Mouse (Mus musculus) thymus, postnatal 0 days (tissue): ENCODE measurements around the gene Plch2. TPM values are rescaled to one million over a fixed set of nuclear protein-coding genes. Genes with fewer than 3 reads are reported as not detected.

Source experiments
- DNase-seq: peaks from one replicate; pipeline ENCODE4 v3.0.0-alpha.2; 2015; ENCODE audit warnings: low spot score
- polyA plus RNA-seq: library from polyadenylated mRNA; unstranded; fragments of >200 nt; fragmentation: Nextera tagmentation; extraction: Ambion mirVana; gene quantifications from 2 replicates; pipeline ENCODE4 v1.2.1, GENCODE M21; 2015

Plch2 gene
- polyA plus RNA-seq, 1 experiment from 2014 or later = 0.74 TPM

DNA sequence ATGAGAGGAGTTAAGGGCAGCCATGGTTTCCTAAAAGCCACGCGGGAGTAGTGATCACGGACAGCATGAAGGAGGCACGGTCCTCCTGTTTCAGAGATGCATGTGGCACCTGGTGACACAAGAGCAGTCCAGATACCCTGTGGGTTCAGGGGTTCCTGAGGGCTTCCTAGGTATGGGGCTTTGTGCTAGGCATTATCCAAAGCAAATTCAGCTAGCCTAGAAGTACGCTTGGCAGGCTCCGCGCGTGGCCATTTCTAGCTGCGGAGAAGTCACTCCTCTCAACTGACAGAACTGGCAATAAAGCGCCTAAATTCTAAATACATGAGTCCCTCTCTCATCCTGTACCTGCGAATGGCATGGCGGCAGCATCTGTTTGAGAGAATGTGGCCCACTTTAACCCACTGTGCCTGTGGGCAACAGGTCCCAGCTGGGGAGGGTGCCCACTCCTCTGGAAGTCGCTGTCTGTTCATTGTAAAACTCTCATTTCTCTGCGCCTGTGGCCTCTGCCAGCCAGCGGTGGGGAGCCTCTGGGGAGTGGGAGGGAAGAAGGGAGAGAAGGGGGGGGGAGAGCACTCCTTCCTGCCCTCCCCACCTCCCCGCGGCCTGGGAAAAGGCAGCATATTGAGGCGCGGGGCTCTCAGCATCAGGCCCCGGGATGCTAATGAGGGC, 96.4 kb downstream of the Plch2 start:
- no peak for DNase-seq

DNA sequence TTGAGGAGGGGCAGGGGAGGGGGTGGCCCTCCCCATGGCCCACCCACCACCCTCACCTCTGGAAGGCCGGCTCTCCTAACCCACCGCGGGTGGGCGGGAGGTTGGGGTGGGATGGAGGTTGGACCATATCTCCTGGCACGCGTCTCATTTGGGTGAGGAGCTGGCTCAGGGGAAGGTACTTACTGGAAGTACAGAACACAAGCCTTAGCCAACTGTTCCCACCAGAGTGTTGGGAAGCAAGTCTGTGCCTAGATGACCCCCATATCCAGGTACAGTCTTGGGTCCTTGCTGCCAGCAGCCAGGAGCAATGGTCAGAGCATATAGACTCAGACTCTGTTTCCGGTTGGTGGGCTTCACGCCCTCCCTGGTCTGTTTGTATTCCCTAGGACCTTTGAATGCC, 98.0 kb downstream of the Plch2 start:
- no peak for DNase-seq

DNA sequence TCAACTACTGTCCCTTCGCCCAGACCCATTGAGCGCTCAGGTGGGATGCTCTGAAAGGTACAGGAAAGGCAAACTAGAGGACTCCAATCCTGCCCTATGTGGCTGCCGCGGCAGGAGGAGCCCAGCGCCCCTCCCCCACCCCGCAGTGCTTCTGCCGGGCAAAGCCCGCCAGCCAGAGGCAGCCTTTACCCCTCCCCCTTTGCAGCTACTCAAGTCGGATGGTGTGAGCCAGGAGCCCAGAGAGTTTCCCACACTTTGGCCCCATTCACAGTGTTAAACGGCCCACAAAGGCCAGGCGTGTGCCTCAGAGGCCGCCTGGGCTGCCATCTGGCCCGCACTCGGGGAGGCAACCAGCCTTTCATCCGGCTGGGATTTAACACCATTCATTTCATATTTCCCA, 98.4 kb downstream of the Plch2 start:
- peak; percentile 33 for DNase-seq

DNA sequence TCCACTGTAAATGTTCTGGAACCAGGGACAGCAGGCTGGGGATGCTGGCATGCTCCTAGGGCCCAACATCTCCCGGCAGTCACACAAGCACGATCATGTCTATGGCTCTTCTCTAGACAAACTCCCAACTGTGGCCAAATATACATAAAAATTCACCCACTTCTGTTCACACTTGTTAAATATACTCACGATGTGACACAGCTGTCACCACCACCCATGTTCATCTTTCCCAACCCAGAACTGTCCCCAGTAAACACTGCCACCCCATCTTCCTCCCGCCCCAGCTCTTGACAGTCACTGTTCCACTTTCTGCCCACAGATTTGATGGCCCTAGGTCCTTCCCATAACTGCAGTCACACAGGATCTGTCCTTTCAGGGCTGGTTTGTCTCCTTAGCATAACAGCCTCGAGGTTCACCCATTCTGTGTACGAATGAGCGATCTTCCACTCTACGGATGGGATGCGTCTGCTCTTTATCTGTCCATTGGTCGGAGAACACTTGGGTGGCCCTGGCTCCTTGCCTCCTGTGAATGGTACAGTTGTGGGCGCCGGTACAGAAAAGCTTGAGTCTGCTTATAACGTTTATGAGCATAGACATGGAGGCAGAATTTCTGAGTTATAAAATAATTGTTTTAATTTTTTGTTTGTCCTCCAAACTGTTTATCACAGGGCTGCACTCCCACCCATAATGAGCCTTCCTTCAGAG, 99.1 kb downstream of the Plch2 start:
- no peak for DNase-seq

DNA sequence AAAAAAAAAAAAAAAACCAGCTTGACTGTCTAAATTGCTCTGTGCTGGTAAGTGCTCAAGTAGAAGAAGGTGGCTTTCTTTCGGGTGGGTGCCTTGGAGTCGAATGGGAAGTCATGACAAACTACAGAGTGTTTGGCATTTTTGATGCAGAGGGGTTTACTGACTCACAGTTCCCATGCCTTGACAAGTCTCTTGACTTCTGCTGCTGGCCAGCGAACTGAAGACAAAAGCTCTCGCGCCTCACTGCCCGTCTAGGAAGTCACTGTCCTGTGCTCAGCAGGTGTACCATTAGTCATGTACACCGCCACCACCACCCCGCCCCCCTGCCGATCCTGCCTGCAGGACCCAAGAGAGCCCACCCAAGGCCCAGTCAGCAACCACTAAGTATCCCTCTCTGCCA, 100.0 kb downstream of the Plch2 start:
- no peak for DNase-seq

DNA sequence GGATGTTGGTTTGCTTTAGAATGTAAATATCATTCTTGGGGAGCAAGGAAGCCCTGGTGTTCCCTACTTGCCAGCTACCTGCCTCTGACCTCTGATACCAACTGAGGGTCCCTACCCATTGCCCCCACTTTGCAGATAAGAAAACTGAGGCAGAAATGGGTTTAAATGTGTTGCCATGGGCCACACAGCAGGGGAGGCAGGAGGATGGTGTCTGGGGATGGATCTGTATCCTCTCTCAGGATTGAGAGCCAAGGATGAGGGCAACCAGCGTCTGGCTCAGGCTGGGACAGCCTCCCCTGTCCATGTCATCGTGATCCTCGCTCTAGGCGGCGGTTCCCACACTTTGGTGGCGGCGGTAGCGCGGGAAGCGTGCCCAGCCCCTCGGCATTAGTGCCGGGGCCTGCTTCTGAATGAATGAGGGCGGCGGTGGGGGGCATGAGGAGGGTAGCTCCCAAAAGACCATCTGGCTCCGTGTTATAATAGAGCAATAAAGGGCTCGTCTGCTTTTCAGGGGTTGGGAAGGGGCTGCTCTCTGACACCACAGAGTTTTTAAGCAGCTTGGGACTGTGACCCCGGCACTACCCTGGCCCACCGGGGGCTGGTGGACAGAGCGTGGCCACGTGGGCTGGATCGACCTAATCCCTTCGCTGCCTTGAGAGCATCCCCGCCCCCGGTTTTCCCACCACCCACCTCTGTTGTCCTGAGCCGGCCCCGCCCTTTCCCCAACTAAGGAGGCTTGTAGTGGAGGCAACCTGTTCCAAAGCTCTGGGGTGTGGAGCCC, 103.9 kb downstream of the Plch2 start:
- DNase-seq = no peak

DNA sequence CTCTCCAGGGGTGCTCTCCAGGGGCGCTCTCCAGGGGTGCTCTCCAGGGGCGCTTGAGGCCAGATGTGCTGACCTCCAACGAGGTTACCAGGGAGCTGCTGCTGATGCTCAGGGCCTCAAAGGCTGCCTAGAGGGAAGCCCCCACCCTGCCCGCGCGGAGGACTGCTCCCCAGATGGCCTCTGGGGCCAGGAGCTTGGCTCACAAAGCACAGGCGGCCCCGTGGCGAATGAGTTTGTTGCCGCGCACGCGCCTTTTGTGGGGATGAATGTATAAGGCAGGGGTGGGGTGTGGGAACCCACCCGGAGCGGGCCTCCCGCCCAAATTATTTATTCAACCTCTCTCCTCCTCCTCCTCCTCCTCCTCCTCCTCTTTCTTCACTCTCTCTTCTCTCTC, 107.0 kb downstream of the Plch2 start:
- DNase-seq = no peak

DNA sequence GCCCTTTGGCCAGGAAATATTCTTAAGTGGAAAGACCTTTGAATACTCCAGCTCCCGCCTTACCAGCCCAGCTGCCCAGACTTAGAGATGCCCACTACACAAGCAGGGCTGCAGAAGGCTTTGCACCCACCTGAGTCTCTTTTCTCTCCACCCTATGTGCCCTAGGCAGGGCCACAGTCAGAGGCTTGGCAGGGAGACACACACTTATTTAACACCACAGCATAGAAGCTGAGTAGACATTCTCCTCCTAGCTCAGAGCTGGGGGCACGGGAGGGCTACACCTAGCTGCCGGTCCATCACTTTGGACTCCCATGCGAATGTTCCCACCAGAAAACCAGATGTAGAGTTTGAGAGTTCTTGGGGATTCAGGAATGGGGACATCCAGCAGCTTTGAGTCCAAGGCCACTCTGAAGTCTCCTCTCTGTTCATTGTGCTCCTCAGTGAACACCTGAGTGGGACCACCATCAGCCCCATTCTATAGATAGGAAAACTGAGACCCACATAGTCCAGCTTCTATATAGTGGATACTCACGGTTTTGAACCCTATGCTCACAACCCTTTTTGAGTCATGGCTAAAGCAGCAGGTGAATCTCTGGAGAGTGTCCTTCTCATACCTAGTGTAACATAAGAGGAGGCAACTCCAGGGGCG, 107.5 kb downstream of the Plch2 start:
- no peak for DNase-seq

DNA sequence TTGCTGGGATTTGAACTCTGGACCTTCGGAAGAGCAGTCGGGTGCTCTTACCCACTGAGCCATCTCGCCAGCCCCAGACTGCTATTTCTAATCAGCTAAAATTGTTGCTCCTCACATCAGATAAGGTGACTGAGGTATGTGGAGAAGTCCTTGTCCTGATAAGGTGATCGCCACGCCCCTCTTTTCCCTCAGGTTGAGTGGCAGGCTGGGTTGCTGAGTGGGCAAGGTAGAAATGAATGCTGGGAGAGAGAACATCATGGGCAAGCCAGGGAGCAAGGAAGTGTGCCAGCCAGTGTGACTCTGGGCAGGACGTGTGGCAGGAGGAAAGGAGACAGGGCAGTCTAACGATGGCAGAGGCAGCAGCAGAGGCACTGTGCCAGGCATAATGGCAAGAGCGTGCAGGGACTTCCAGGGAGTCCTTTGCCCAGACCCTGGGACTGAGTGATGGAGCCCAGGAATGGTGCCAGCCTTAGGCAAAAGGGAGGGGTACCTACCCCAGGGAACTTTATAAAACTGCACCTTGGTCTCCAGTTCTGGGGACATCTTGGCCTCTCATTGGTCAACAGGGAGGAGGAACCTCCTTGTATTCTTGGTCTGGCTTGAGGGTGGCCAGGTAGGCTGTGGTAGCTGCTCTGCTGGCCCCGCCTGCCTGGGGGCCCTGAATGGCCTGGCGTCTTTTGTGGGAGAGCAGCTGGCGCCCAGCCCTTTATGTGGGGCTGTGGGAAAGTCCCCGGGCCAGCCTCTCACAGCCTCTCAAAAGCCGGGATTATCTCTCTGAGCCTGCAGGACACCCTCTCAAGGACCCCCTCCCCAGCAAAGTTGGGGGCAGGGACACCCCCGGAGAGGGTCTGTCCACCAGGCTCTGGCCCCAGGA, 108.3 kb downstream of the Plch2 start:
- DNase-seq = no peak

DNA sequence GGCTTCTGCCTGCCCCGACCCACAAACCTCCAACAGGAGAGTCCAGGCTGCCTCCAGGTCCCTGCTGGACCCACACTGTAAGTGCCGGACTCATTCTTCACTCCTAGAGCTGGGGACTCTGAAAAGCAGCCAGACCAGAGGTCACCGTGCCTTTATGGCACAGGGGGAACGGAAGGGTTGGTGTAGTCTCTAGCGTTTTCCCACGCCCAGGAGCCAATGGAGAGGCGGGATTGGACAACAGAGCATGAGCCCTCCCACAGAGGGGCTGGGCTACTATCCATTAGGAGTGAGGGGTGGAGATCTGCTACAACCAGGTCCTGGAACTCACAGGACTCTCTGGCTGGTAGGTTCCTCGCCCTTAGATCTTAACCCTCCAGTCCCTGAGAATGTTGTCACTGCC, 110.3 kb downstream of the Plch2 start:
- DNase-seq = no peak

DNA sequence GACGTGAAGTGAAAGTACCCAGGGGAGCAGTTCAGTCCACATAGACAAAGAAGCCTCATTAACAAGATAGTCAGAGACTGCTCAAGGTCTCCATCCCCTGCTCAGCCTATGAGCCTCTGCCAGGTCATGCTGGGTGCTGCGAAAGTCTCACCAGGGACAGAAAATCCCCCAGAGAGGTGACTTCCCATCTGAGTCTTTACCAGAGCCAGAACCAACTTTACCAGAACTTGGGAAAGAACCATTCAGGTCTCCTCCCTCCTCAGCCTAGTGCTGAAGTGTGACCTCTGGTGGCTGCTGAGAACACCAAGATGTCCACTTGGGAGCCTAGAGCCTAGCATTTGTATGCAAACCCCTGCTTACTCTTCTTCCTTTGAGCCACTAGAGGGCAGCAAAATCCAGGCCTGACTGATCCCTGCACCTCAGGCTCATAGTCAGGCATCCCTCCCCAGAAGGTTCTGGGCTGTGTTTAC, 112.4 kb downstream of the Plch2 start:
- peak; percentile 91 for DNase-seq

DNA sequence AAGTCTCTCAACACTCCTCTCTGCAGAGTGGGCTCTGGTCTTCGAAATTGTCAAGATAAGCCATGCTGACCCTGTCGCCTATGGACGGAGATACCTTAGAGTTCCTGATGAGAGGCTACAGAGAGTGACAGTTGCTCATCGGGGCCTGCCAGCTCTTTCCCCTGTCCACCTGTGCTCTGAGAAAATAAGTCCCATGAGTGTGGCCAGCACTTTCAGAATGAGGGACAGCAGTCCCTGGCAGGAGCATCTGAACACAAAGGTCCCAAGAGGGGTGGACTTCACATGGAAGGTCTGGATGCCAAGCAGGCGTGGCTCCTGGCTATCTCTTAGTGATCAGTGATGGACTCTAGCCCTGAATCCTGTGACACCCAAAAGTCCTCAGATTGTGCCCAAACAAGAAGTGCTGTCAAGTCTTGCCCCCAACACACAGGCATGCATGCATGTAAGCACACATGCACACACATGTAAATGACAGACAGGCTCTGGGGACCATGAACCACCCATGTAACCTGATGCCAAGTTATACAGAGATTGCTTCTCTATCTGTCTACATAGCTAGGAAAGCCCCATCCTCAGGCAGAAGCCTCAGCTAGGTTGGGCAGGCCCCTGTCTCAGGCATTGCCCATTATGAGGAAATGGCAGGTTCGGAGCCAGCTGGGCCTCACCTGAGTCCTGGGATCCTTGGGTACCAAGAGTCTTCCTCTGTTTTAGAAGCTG, 113.1 kb downstream of the Plch2 start:
- no peak for DNase-seq

DNA sequence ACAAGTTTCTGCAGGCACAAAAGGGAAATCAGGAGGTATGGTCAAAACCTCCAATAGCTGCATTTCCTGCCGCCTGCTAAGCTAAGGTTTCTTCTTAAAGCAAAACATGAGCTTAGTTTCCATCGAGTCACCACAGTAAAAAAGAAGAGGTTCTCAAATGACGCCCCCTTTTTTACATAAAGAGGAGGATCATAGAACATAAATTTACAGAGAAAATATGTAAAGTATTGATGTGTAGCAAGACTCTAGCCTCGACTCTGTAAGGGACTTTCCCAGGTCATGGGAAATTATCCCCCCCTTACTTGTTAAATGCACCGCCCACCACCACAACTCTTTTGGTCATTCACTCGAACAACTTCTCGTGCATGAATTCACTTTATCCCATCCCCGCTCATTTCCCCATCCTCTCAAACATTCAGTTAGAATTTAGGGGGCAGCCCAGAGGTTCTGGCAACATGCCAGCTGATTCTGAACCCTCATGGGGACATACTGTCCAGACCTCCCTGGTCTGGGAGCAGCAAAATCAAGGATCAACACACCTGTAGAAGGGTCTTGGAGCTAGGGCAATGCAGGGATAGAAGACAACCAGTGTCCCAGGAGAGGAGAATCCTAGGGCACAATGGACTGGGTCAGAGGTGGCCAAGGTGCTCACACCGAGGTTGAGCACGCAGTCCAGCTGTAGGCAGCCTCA, 113.8 kb downstream of the Plch2 start:
- DNase-seq = no peak

DNA sequence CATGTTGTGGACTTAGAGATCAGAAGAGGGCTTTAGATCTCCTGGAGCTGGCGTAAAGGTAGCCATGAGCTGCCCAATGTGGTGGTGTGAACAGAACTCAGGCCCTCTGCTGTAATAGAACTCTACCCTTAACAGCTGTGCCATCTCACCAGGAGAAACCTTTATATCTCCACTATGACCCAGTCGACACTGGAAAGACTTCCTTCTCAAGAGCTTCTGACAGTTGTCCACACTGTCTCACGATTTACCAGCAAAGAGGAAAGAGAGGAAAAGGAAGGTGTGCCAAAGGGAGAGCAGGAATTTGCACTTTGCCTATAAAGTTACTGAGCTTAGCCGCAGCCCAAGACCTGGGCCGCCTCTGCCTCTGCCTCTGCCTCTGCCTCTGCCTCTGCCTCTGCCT, 114.8 kb downstream of the Plch2 start:
- DNase-seq = no peak

DNA sequence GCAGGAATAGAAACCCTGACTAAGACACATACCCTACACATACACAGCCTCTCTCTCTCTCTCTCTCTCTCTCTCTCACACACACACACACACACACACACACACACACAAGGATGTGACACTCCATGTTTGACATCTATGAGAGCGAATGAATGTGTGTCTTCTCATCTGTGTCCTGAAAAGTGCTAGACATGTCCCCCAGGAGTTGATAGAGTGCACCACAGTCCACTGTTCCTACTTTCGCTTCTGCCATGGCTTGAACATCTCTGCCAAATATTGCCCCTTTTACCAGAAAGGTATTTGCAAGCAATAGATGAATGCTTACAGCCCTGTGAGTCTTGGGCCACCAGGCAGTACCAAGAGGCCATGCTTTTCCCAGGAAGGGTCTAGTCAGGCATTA, 116.4 kb downstream of the Plch2 start:
- DNase-seq = no peak

DNA sequence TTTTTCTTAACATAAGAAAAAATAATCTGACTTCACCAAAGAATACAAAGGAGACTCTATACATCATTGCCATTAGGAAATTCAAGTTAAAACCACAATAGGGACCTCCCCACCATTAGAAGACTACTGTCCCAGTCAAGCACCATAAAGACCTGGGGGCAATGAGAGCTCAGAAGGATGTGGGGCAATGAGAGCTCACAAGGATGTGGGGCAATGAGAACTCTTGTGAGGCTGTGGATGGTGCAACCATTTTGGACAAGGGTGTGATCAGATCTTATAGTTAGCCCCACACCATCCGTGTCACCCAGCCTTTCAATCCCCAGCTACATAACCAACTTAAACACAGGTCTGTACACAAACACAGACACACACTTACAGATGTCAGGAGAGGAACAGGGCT, 118.8 kb downstream of the Plch2 start:
- no peak for DNase-seq

DNA sequence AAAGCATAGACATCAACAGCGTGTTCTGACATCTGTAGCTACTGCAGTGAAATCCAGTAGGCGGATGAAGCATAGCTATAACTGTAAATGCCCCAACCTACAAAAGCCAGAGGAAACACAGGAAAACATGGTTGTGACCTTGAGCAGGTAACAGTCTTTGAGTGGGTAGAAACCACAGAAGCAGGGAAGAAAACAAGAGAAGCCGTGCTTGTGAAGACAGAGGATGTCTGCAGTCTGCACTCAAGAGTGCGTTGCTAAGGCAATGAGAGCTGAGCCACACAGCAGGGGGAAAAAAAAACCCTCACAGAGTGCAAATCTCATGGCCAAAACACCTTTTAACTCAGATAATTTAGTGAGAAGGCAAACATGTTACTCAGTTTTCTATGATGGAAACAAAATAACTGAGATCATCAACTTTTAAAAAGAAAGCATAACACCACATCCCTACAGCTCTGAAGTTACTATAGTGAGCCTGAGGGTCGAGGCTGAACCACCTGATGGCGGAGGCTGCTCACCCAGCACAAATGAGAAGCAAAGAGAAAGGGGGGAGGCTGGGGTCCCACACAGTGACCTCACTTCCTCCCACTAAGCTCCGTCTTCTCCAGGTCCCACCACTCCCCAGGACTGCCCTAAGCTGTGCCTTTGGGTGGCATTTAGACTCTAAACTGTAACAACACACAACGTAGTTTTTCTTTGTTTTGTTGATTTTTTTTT, 119.9 kb downstream of the Plch2 start:
- DNase-seq = peak; percentile 79

DNA sequence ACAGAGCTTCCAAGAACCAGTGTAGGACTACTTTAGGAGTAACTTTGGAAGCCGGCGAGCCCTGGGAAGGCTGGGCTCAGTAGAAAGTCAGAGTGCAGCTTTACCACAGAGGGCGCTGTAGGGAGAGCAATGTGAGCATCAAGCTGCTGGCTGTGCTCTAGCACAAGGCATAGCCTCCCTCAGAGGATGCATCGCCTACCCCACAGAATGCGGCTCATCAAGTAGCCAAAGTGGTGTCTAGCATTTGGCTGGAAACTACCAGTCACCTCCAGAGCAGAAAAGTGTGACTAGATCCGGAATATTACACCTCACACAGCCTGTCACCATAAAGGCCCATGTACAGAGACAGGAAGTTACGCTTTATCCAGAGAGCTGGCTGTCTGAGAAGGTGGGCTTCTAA, 120.8 kb downstream of the Plch2 start:
- peak; percentile 67 for DNase-seq

DNA sequence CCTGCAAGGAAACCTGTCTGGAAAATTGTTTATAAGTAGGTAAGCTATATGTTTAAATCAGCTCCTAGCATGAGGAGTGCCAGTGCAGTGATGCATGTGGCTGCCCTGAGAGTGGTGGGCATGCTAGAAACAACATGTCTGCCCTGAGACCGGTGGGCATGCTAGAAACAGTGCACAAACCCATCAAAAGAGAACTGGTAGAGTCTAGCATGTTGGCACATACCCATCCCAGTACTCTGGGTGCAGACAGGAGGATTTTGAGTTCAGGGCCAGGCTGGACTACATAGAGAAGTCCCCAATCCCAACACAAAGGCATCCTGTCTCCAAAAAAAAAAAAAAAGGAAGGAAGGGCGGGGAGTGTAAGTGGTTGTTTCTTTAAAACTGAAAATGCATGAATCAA, 121.8 kb downstream of the Plch2 start:
- no peak for DNase-seq
